Mouse (Mus musculus) embryonic fibroblast, embryonic 13.5 days (primary cell): ENCODE data around the gene Gm11985.

ENCODE experiments used
- CTCF ChIP-seq: IDR thresholded peaks from 2 replicates; pipeline ENCODE4 v1.5.1; 2011; ENCODE audit warnings: mild to moderate bottlenecking, control low read depth, low read length, moderate library complexity, borderline replicate concordance; ENCODE audit not compliant: insufficient read depth
- POLR2A ChIP-seq: IDR thresholded peaks from 2 replicates; pipeline ENCODE4 v1.6.1; 2011; ENCODE audit warnings: low read depth, mild to moderate bottlenecking, control low read depth, low read length, moderate library complexity

GRCm38 (mm10) chr11:7149471-7149870 lies 38.9 kb downstream of the Gm11985 start:
- no peak for TF ChIP-seq CTCF
- TF ChIP-seq POLR2A, result no peak
